In genomic region chr17:5227950-5228615, GRCm38 (mm10) we compare ENCODE assay signal across 12 mouse cellular contexts.
DNase-seq lines count a peak whose midpoint lies in the region; ATAC-seq lines count a peak whose summit lies in the region.
"Had no signal": no experiment of that assay in that cellular context is flagged by ENCODE, and none has a peak within 500 bp of the region (broad histone marks: within the 10 kb centered on the region; RNA-seq: fewer than 3 reads in every experiment).

No protein-coding gene starts in this region.

- no peak overlapping the region for H3K9ac ChIP-seq in hindbrain, embryonic 15.5 days
- peak overlapping the region; percentile 26; the same call in 1 of the 2 replicates for H3K9ac ChIP-seq in neural tube, embryonic 13.5 days
- H3K9ac ChIP-seq: liver, embryonic 14.5 days had no signal

- peaks cover 51% of the 10 kb centered on the region for H3K4me1 ChIP-seq in hindbrain, embryonic 15.5 days (replicated peaks)
- peaks cover 81% of the 10 kb centered on the region for H3K4me1 ChIP-seq in neural tube, embryonic 13.5 days (replicated peaks)

- peak; percentile 37; the same call in 1 of the 2 replicates for ATAC-seq in hindbrain, embryonic 15.5 days (ENCODE audit: low FRiP score, low read depth)
- 0 out of 2 replicates have a peak, but pooled peaks have one; percentile 26 for ATAC-seq in neural tube, embryonic 13.5 days (ENCODE audit: low read depth)

- peak; percentile 80 for DNase-seq in left cerebral cortex, postnatal 4 days
- no peak for DNase-seq in left cerebral cortex, adult 9 months (ENCODE audit: low spot score in 2 of 2)
- peak; percentile 90 for DNase-seq in cerebellum, adult 9-10 months
- no peak for DNase-seq in right cerebral cortex, postnatal 36 days (ENCODE audit: low spot score in 2 of 2)
- DNase-seq in heart, postnatal 36 days, result no peak
- no peak for DNase-seq in spleen, postnatal 4 days (ENCODE audit: low spot score in 2 of 2)
- DNase-seq: heart, postnatal 14 days; right cerebral cortex, postnatal 14 days had no signal

- WGBS in hindbrain, embryonic 15.5 days, result 36% methylated on average over 14 of the region's 14 CpGs
- WGBS in neural tube, embryonic 13.5 days, result 29% methylated on average over 14 of the region's 14 CpGs

- no peaks in the 10 kb centered on the region for H3K36me3 ChIP-seq in hindbrain, embryonic 15.5 days
- no peaks in the 10 kb centered on the region for H3K36me3 ChIP-seq in neural tube, embryonic 13.5 days

- no peaks in the 10 kb centered on the region for H3K9me3 ChIP-seq in hindbrain, embryonic 15.5 days
- H3K9me3 ChIP-seq in neural tube, embryonic 13.5 days, result no peaks in the 10 kb centered on the region

- intact Hi-C loops in left cerebral cortex, postnatal 4 days (cut with DNase I), result no loop called here
- intact Hi-C loops in heart, postnatal 36 days (cut with DNase I), result no loop called here

- H3K4me2 ChIP-seq in hindbrain, embryonic 15.5 days, result no peak overlapping the region
- H3K4me2 ChIP-seq in neural tube, embryonic 13.5 days, result 0 out of 2 replicates have a peak overlapping the region, but pooled peaks have one; percentile 14

- H3K4me3 ChIP-seq in hindbrain, embryonic 15.5 days, result no peak overlapping the region
- no peak overlapping the region for H3K4me3 ChIP-seq in neural tube, embryonic 13.5 days

- no peaks in the 10 kb centered on the region for H3K27me3 ChIP-seq in hindbrain, embryonic 15.5 days
- H3K27me3 ChIP-seq in neural tube, embryonic 13.5 days, result no peaks in the 10 kb centered on the region
- H3K27me3 ChIP-seq: CH12.LX had no signal

- H3K27ac ChIP-seq in hindbrain, embryonic 15.5 days (replicated peaks), result peak overlapping the region; percentile 65
- peak overlapping the region; percentile 82 for H3K27ac ChIP-seq in neural tube, embryonic 13.5 days (replicated peaks)
- H3K27ac ChIP-seq: liver, embryonic 14.5 days had no signal

Comparison
In these comparisons a context has a peak if more than half of its experiments do, and no peak if none do; other contexts are left out.
1. DNase-seq: peak in left cerebral cortex, postnatal 4 days (single experiment) and cerebellum, adult 9-10 months (single experiment); none in left cerebral cortex, adult 9 months (0 of 2), right cerebral cortex, postnatal 36 days (0 of 2), heart, postnatal 36 days (0 of 2) and spleen, postnatal 4 days (0 of 2).